Mouse (Mus musculus) MEL (cell line): ENCODE data around the gene Tmc6. TPM values are rescaled to one million over a fixed set of nuclear protein-coding genes. Genes with fewer than 3 reads are reported as not detected.

Experiments
- DNase-seq: peaks from one replicate; pipeline ENCODE4 v3.0.0; 2011; ENCODE audit warnings: low read depth, low spot score
- H3K27ac ChIP-seq: 2 replicates; pipeline ENCODE4 v1.5.1; 2012; ENCODE audit warnings: low read depth, mild to moderate bottlenecking, control low read depth, low read length, moderate library complexity; ENCODE audit not compliant: control insufficient read depth
- H3K27me3 ChIP-seq, 2 experiments: fragments of 150-350 bp in 1 of 2; sonication (generic) in 1 of 2; 2 replicates each; pipeline ENCODE4 v1.6.1; 2012; ENCODE audit warnings: low read length in 2 of 2, mild to moderate bottlenecking in 2 of 2, improper control_type of control experiment in 1 of 2, moderate library complexity in 1 of 2; ENCODE audit not compliant: insufficient read depth in 2 of 2, control insufficient read depth in 1 of 2
- H3K36me3 ChIP-seq, 2 experiments: 2 replicates each; pipeline ENCODE4 v1.6.1; 2012 to 2014; ENCODE audit warnings: low read length in 2 of 2, improper control_type of control experiment in 1 of 2, inconsistent platforms in 1 of 2, mild to moderate bottlenecking in 1 of 2; ENCODE audit not compliant: insufficient read depth in 2 of 2, control insufficient read depth in 1 of 2
- H3K4me1 ChIP-seq, 2 experiments: fragments of 150-350 bp in 1 of 2; sonication (generic) in 1 of 2; 2 replicates each; pipeline ENCODE4 v1.6.1; 2012; ENCODE audit warnings: low read length in 2 of 2, improper control_type of control experiment in 1 of 2, mild to moderate bottlenecking in 1 of 2; ENCODE audit not compliant: insufficient read depth in 2 of 2, control insufficient read depth in 1 of 2
- H3K4me3 ChIP-seq, 2 experiments: fragments of 150-350 bp in 1 of 2; sonication (generic) in 1 of 2; 2 replicates each; pipeline ENCODE4 v1.5.1; 2012; ENCODE audit warnings: low read depth in 2 of 2, low read length in 2 of 2, mild to moderate bottlenecking in 2 of 2, moderate library complexity in 2 of 2, control low read depth in 1 of 2, improper control_type of control experiment in 1 of 2; ENCODE audit not compliant: control insufficient read depth in 1 of 2, insufficient read depth in 1 of 2
- H3K79me2 ChIP-seq: 2 replicates; pipeline ENCODE4 v1.6.1; 2012; ENCODE audit warnings: mild to moderate bottlenecking, low read length, moderate library complexity; ENCODE audit not compliant: control insufficient read depth, poor library complexity, insufficient read depth
- H3K9ac ChIP-seq: 2 replicates; pipeline ENCODE4 v1.6.1; 2012; ENCODE audit warnings: low read depth, mild to moderate bottlenecking, control low read depth, low read length, moderate library complexity; ENCODE audit not compliant: control insufficient read depth, poor library complexity, severe bottlenecking
- H3K9me3 ChIP-seq: fragments of 150-350 bp; sonication (generic); replicated peaks from 2 replicates; pipeline ENCODE4 v1.6.1; 2012; ENCODE audit warnings: mild to moderate bottlenecking, low read length, improper control_type of control experiment, moderate library complexity; ENCODE audit not compliant: insufficient read depth
- CHD2 ChIP-seq: IDR thresholded peaks from 2 replicates; pipeline ENCODE4 v1.6.1; 2011; ENCODE audit warnings: low read length, improper control_type of control experiment
- EP300 ChIP-seq, 2 experiments: IDR thresholded peaks; 2 replicates each; pipeline ENCODE4 v1.6.1; 2011; ENCODE audit warnings: improper control_type of control experiment in 2 of 2, low read length in 2 of 2, low read depth in 1 of 2, mild to moderate bottlenecking in 1 of 2
- ETS1 ChIP-seq: IDR thresholded peaks from 2 replicates; pipeline ENCODE4 v1.6.1; 2012; ENCODE audit warnings: low read depth, mild to moderate bottlenecking, inconsistent platforms, low read length, improper control_type of control experiment, moderate library complexity
- GABPA ChIP-seq: IDR thresholded peaks from 2 replicates; pipeline ENCODE4 v1.6.1; 2012; ENCODE audit warnings: low read depth, mild to moderate bottlenecking, inconsistent platforms, low read length, improper control_type of control experiment, moderate library complexity
- HCFC1 ChIP-seq: IDR thresholded peaks from 2 replicates; pipeline ENCODE4 v1.6.1; 2012; ENCODE audit warnings: low read depth, mild to moderate bottlenecking, inconsistent platforms, low read length, improper control_type of control experiment, moderate library complexity
- MAFK ChIP-seq: IDR thresholded peaks from 2 replicates; pipeline ENCODE4 v1.6.1; 2011; ENCODE audit warnings: low read depth, mild to moderate bottlenecking, low read length, improper control_type of control experiment, borderline replicate concordance
- MEF2A ChIP-seq: IDR thresholded peaks from 2 replicates; pipeline ENCODE4 v1.6.1; 2014; ENCODE audit warnings: low read depth, mild to moderate bottlenecking, inconsistent platforms, low read length, improper control_type of control experiment; ENCODE audit not compliant: poor library complexity, insufficient replicate concordance, severe bottlenecking; ENCODE audit errors: extremely low read depth
- MYB ChIP-seq: IDR thresholded peaks from 2 replicates; pipeline ENCODE4 v1.6.1; 2011; ENCODE audit warnings: mild to moderate bottlenecking, low read depth, low read length, improper control_type of control experiment
- NELFE ChIP-seq: IDR thresholded peaks from 2 replicates; pipeline ENCODE4 v1.6.1; 2011; ENCODE audit warnings: low read depth, low read length, improper control_type of control experiment
- NRF1 ChIP-seq: IDR thresholded peaks from 2 replicates; pipeline ENCODE4 v1.6.1; 2014; ENCODE audit warnings: low read depth, mild to moderate bottlenecking, inconsistent platforms, low read length, improper control_type of control experiment, moderate library complexity; ENCODE audit not compliant: poor library complexity, insufficient read depth, severe bottlenecking
- TAL1 ChIP-seq: IDR thresholded peaks from 2 replicates; pipeline ENCODE4 v1.6.1; 2012; ENCODE audit warnings: mild to moderate bottlenecking, inconsistent platforms, low read length, moderate library complexity, mixed read lengths
- USF1 ChIP-seq: IDR thresholded peaks from 2 replicates; pipeline ENCODE4 v1.6.1; 2014; ENCODE audit warnings: low read depth, mild to moderate bottlenecking, inconsistent platforms, low read length, improper control_type of control experiment, moderate library complexity
- polyA plus RNA-seq, 2 experiments: library from polyadenylated mRNA; stranded (reverse) in 1 of 2; unstranded in 1 of 2; fragments of >175 nt in 1 of 2; fragments of >200 nt in 1 of 2; gene quantifications; 2 replicates each; pipeline versions ENCODE4 v1.2.1 to v1.2.4; 2012; ENCODE audit warnings: low replicate concordance in 2 of 2, low read depth in 1 of 2; ENCODE audit not compliant: insufficient read length in 2 of 2, insufficient read depth in 1 of 2, missing spikeins in 1 of 2
- total RNA-seq: library from RNA; depleted of rRNA; stranded (reverse); fragments of 300-350 nt; gene quantifications from 2 replicates; pipeline ENCODE4 v1.2.3, GENCODE M21; 2012; rRNA removed

Gene Tmc6
- total and polyA plus RNA-seq, 3 experiments, result 48.8 to 61.2 TPM; not detected in 1

DNA sequence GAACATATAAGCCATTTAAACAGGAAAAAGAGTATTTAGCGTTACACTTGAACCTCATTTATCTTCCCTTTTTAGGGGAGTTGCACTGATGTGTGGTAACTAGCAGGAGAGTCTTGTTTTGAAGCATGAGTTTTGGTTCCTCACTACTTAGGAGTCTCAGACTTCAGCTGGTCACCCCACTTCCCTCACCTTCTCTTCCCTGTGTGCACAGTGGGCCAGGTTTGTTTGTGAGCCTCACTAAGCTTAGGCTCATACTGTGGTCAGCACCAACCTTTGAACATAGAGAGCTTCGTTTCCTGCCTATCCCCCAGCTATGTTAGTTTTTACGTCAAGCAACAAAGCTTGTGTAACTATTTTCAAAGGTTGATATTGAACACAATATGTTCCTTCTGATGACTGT lies 63.2 kb downstream of the Tmc6 start:
- H3K27ac ChIP-seq, result no peak overlapping the region
- no peaks in the 10 kb centered on the region for H3K79me2 ChIP-seq
- no peaks in the 10 kb centered on the region for H3K9me3 ChIP-seq
- H3K9ac ChIP-seq, result no peak overlapping the region
- TF ChIP-seq TAL1, result no peak
- no peak for TF ChIP-seq MEF2A
- TF ChIP-seq HCFC1, result no peak
- no peak for TF ChIP-seq NELFE
- TF ChIP-seq EP300 (IDR thresholded peaks at IDR 0.05; ENCODE audit: low read depth in 1 of 2, low read length in 2 of 2), result no peak
- no peak for TF ChIP-seq ETS1
- no peak for TF ChIP-seq MAFK
- TF ChIP-seq NRF1, result no peak
- no peak for TF ChIP-seq MYB
- TF ChIP-seq USF1, result no peak
- TF ChIP-seq CHD2, result no peak
- no peak for TF ChIP-seq GABPA
- H3K27me3 ChIP-seq, result no peaks in the 10 kb centered on the region
- DNase-seq, result no peak
- peaks cover 0 to 9% of the 10 kb centered on the region in 2 experiments; a peak in 3 of 4 replicates for H3K4me1 ChIP-seq
- H3K4me3 ChIP-seq, result no peak overlapping the region
- H3K36me3 ChIP-seq, result peaks cover 4 to 27% of the 10 kb centered on the region in 2 experiments

Other genes starting within 250 kb of the Tmc6 start
- 19.1 and 19.7 TPM in 2 replicates for gene Tnrc6c, start 127.9 kb downstream of the Tmc6 start, total RNA-seq
- 10 to 100 TPM in 1 of 2 experiments, not detected in 1; 16.0 TPM for gene Tnrc6c, start 127.9 kb downstream of the Tmc6 start, polyA plus RNA-seq
- gene Tmc8, start 122 bp downstream of the Tmc6 start, total RNA-seq, result 15.4 TPM in 2 replicates
- gene Tmc8, start 122 bp downstream of the Tmc6 start, polyA plus RNA-seq, result 10 to 100 TPM in 1 of 2 experiments, not detected in 1; 23.5 TPM
- gene 6030468B19Rik, start 15.5 kb upstream of the Tmc6 start, total RNA-seq, result 1.1 and 2.7 TPM in 2 replicates
- 1 to 10 TPM in 1 of 2 experiments, not detected in 1; 5.1 TPM for gene 6030468B19Rik, start 15.5 kb upstream of the Tmc6 start, polyA plus RNA-seq
- 0.46 and 0.85 TPM in 2 replicates for gene Gm20708, start 27.5 kb upstream of the Tmc6 start, total RNA-seq
- under 1 TPM in 1 of 2 experiments, not detected in 1; 0.70 TPM for gene Gm20708, start 27.5 kb upstream of the Tmc6 start, polyA plus RNA-seq
- 160 and 189 TPM in 2 replicates for gene Syngr2, start 27.5 kb upstream of the Tmc6 start, total RNA-seq
- 100 to 1,000 TPM in 1 of 2 experiments, not detected in 1; 384 TPM for gene Syngr2, start 27.5 kb upstream of the Tmc6 start, polyA plus RNA-seq
- gene Afmid, start 43.7 kb upstream of the Tmc6 start, total RNA-seq, result 3.3 and 3.5 TPM in 2 replicates
- gene Afmid, start 43.7 kb upstream of the Tmc6 start, polyA plus RNA-seq, result 1 to 10 TPM in 1 of 2 experiments, not detected in 1; 3.8 TPM
- 171 and 172 TPM in 2 replicates for gene Tk1, start 43.9 kb upstream of the Tmc6 start, total RNA-seq
- 100 to 1,000 TPM in 1 of 2 experiments, not detected in 1; 188 TPM for gene Tk1, start 43.9 kb upstream of the Tmc6 start, polyA plus RNA-seq
- 242 and 244 TPM in 2 replicates for gene Birc5, start 67.1 kb upstream of the Tmc6 start, total RNA-seq
- 100 to 1,000 TPM in 1 of 2 experiments, not detected in 1; 214 TPM for gene Birc5, start 67.1 kb upstream of the Tmc6 start, polyA plus RNA-seq
- 0.04 TPM in 1 of 2 replicates, not detected in the other for gene Tmem235, start 78.6 kb upstream of the Tmc6 start, total RNA-seq
- under 1 TPM in 1 of 2 experiments, not detected in 1; 0.04 TPM for gene Tmem235, start 78.6 kb upstream of the Tmc6 start, polyA plus RNA-seq
- 0.12 TPM in 1 of 2 replicates, not detected in the other for gene Tha1, start 91.3 kb upstream of the Tmc6 start, total RNA-seq
- gene Tha1, start 91.3 kb upstream of the Tmc6 start, polyA plus RNA-seq, result not detected
- gene Socs3, start 187.8 kb upstream of the Tmc6 start, total RNA-seq, result 0.95 and 0.96 TPM in 2 replicates
- 1 to 10 TPM in 1 of 2 experiments, not detected in 1; 1.9 TPM for gene Socs3, start 187.8 kb upstream of the Tmc6 start, polyA plus RNA-seq
- 55.7 and 61.6 TPM in 2 replicates for gene Pgs1, start 204.1 kb upstream of the Tmc6 start, total RNA-seq
- 10 to 100 TPM in 1 of 2 experiments, not detected in 1; 48.6 TPM for gene Pgs1, start 204.1 kb upstream of the Tmc6 start, polyA plus RNA-seq